Mouse (Mus musculus) heart, embryonic 11.5 days (tissue): ENCODE results near the gene Cdkl2. TPM values are rescaled to one million over a fixed set of nuclear protein-coding genes. Genes with fewer than 3 reads are reported as not detected.

Source experiments
- ATAC-seq: fragments of 200-750 bp; cut with Nextera tagmentation; replicated peaks from 2 replicates; pipeline ENCODE4 v1.8.0; 2017; ENCODE audit warnings: moderate library complexity; ENCODE audit not compliant: insufficient number of reproducible peaks, low FRiP score, low TSS enrichment
- H3K27ac ChIP-seq: fragments of 300-500 bp; sonication (generic); 2 replicates; pipeline ENCODE4 v1.5.1; 2014; ENCODE audit warnings: mild to moderate bottlenecking, low read depth, low read length
- H3K27me3 ChIP-seq: fragments of 300-500 bp; sonication (generic); 2 replicates; pipeline ENCODE4 v1.6.1; 2014; ENCODE audit warnings: mild to moderate bottlenecking, low read length, mixed read lengths; ENCODE audit not compliant: control insufficient read depth, insufficient read depth
- H3K36me3 ChIP-seq: fragments of 300-500 bp; sonication (generic); 2 replicates; pipeline ENCODE4 v1.6.1; 2014; ENCODE audit warnings: mild to moderate bottlenecking, low read length, moderate library complexity, mixed read lengths; ENCODE audit not compliant: control insufficient read depth, insufficient read depth
- H3K4me1 ChIP-seq: fragments of 300-500 bp; sonication (generic); 2 replicates; pipeline ENCODE4 v1.6.1; 2014; ENCODE audit warnings: low read length; ENCODE audit not compliant: control insufficient read depth, insufficient read depth
- H3K4me2 ChIP-seq: fragments of 300-500 bp; sonication (generic); 2 replicates; pipeline ENCODE4 v1.6.1; 2014; ENCODE audit warnings: mild to moderate bottlenecking, moderate library complexity
- H3K4me3 ChIP-seq: fragments of 300-500 bp; sonication (generic); 2 replicates; pipeline ENCODE4 v1.5.1; 2014; ENCODE audit warnings: low read depth, low read length
- H3K9ac ChIP-seq: fragments of 300-500 bp; sonication (generic); 2 replicates; pipeline ENCODE4 v1.6.1; 2014; ENCODE audit warnings: mild to moderate bottlenecking, low read depth, low read length, moderate library complexity
- H3K9me3 ChIP-seq: fragments of 300-500 bp; sonication (generic); replicated peaks from 2 replicates; pipeline ENCODE4 v1.6.1; 2016; ENCODE audit warnings: low read length; ENCODE audit not compliant: control insufficient read depth
- WGBS: fragments of 180-500 bp; shearing (Covaris S2); extraction: QIAGEN DNeasy Blood & Tissue Kit; methylation state at CpG from one replicate; pipeline ENCODE4 v1.1.7; 2014; ENCODE audit not compliant: insufficient replicate concordance; 5-methylcytosine and 5-hydroxymethylcytosine counted together
- polyA plus RNA-seq: library from polyadenylated mRNA; unstranded; fragments of >200 nt; fragmentation: Nextera tagmentation; extraction: Ambion mirVana; gene quantifications from 2 replicates; pipeline ENCODE4 v1.2.1, GENCODE M21; 2014

Gene Cdkl2
- polyA plus RNA-seq, 1 experiment from 2014 or later: 1.1 TPM

GRCm38 (mm10) chr5:92011756-92012155 is 31.9 kb downstream of the Cdkl2 start:
- no peaks in the 10 kb centered on the region for H3K27me3 ChIP-seq
- no peak overlapping the region for H3K4me3 ChIP-seq
- no peaks in the 10 kb centered on the region for H3K36me3 ChIP-seq
- H3K9me3 ChIP-seq: no peaks in the 10 kb centered on the region
- H3K27ac ChIP-seq: no peak overlapping the region
- ATAC-seq: no peak
- H3K4me2 ChIP-seq: no peak overlapping the region
- no peak overlapping the region for H3K9ac ChIP-seq
- 57% methylated on average over 7 of the region's 7 CpGs for WGBS
- H3K4me1 ChIP-seq: no peaks in the 10 kb centered on the region

GRCm38 (mm10) chr5:92009827-92010226 is 33.9 kb downstream of the Cdkl2 start:
- H3K9ac ChIP-seq: no peak overlapping the region
- 40% methylated on average over 2 of the region's 2 CpGs for WGBS
- H3K27ac ChIP-seq: no peak overlapping the region
- no peak for ATAC-seq
- H3K9me3 ChIP-seq: no peaks in the 10 kb centered on the region
- no peak overlapping the region for H3K4me3 ChIP-seq
- no peaks in the 10 kb centered on the region for H3K4me1 ChIP-seq
- no peaks in the 10 kb centered on the region for H3K36me3 ChIP-seq
- H3K27me3 ChIP-seq: no peaks in the 10 kb centered on the region
- no peak overlapping the region for H3K4me2 ChIP-seq

GRCm38 (mm10) chr5:92003011-92003410 is 40.7 kb downstream of the Cdkl2 start:
- no peaks in the 10 kb centered on the region for H3K27me3 ChIP-seq
- WGBS: 56% methylated on average over 2 of the region's 2 CpGs
- no peak for ATAC-seq
- no peaks in the 10 kb centered on the region for H3K4me1 ChIP-seq
- peaks cover 6% of the 10 kb centered on the region for H3K9me3 ChIP-seq
- no peak overlapping the region for H3K4me2 ChIP-seq
- H3K27ac ChIP-seq: no peak overlapping the region
- no peak overlapping the region for H3K9ac ChIP-seq
- H3K4me3 ChIP-seq: no peak overlapping the region
- H3K36me3 ChIP-seq: no peaks in the 10 kb centered on the region

- Histone ChIP-seq H3K36me3 (no peaks in the 10 kb centered on the region), H3K27me3 (no peaks in the 10 kb centered on the region), H3K27ac (no peak overlapping the region), H3K4me3 (no peak overlapping the region), H3K4me1 (no peaks in the 10 kb centered on the region), H3K9ac (no peak overlapping the region), H3K4me2 (no peak overlapping the region), H3K9me3 (peaks cover 6% of the 10 kb centered on the region)
- whole genome bisulfite sequencing: 61% methylated on average over 2 of the region's 2 CpGs
- no peak; the same call in 1 of the 2 replicates for ATAC-seq
Measured at GRCm38 (mm10) chr5:92000770-92001169, 42.9 kb downstream of the Cdkl2 start.

GRCm38 (mm10) chr5:91994546-91994945 is 49.1 kb downstream of the Cdkl2 start:
- H3K27ac ChIP-seq: no peak overlapping the region
- no peaks in the 10 kb centered on the region for H3K36me3 ChIP-seq
- no peaks in the 10 kb centered on the region for H3K27me3 ChIP-seq
- no peak overlapping the region for H3K4me2 ChIP-seq
- no peak overlapping the region for H3K9ac ChIP-seq
- H3K4me3 ChIP-seq: no peak overlapping the region
- H3K9me3 ChIP-seq: peaks cover 6% of the 10 kb centered on the region
- no peaks in the 10 kb centered on the region for H3K4me1 ChIP-seq
- ATAC-seq: no peak
- WGBS: 59% methylated on average over 13 of the region's 13 CpGs

- Histone ChIP-seq H3K36me3 (no peaks in the 10 kb centered on the region), H3K27ac (no peak overlapping the region), H3K9ac (no peak overlapping the region), H3K4me2 (no peak overlapping the region), H3K4me1 (no peaks in the 10 kb centered on the region), H3K9me3 (no peaks in the 10 kb centered on the region), H3K27me3 (no peaks in the 10 kb centered on the region), H3K4me3 (no peak overlapping the region)
- 78% methylated on average over 2 of the region's 2 CpGs for WGBS
- ATAC-seq: no peak
Measured at GRCm38 (mm10) chr5:91993061-91993460, 50.6 kb downstream of the Cdkl2 start.

GRCm38 (mm10) chr5:91991191-91991937 is 52.3 kb downstream of the Cdkl2 start:
- H3K9me3 ChIP-seq: no peaks in the 10 kb centered on the region
- 72% methylated on average over 6 of the region's 6 CpGs for WGBS
- no peaks in the 10 kb centered on the region for H3K36me3 ChIP-seq
- ATAC-seq: no peak
- H3K4me1 ChIP-seq: no peaks in the 10 kb centered on the region
- no peaks in the 10 kb centered on the region for H3K27me3 ChIP-seq
- H3K27ac ChIP-seq: no peak overlapping the region
- no peak overlapping the region for H3K4me3 ChIP-seq
- no peak overlapping the region for H3K4me2 ChIP-seq
- no peak overlapping the region for H3K9ac ChIP-seq

- Histone ChIP-seq H3K9me3 (no peaks in the 10 kb centered on the region), H3K4me3 (no peak overlapping the region), H3K9ac (no peak overlapping the region), H3K4me1 (no peaks in the 10 kb centered on the region), H3K27me3 (no peaks in the 10 kb centered on the region), H3K27ac (no peak overlapping the region), H3K36me3 (no peaks in the 10 kb centered on the region), H3K4me2 (no peak overlapping the region)
- WGBS: 81% methylated on average over 9 of the region's 9 CpGs
- ATAC-seq: no peak
Measured at GRCm38 (mm10) chr5:91989261-91989660, 54.4 kb downstream of the Cdkl2 start.

GRCm38 (mm10) chr5:91987799-91988198 is 55.9 kb downstream of the Cdkl2 start:
- H3K27ac ChIP-seq: no peak overlapping the region
- no peaks in the 10 kb centered on the region for H3K27me3 ChIP-seq
- no peaks in the 10 kb centered on the region for H3K9me3 ChIP-seq
- H3K36me3 ChIP-seq: no peaks in the 10 kb centered on the region
- 90% methylated on average over 2 of the region's 2 CpGs for WGBS
- no peak overlapping the region for H3K4me3 ChIP-seq
- no peaks in the 10 kb centered on the region for H3K4me1 ChIP-seq
- H3K4me2 ChIP-seq: no peak overlapping the region
- no peak overlapping the region for H3K9ac ChIP-seq
- no peak for ATAC-seq
